Mouse (Mus musculus): ENCODE measurements at regions not wholly inside any gene's neighbourhood (a gene's known extent, or its start where the extent isn't known, plus 50 kb on each side); places are given as distances from the start of the nearest gene placed in this dataset.

DNA sequence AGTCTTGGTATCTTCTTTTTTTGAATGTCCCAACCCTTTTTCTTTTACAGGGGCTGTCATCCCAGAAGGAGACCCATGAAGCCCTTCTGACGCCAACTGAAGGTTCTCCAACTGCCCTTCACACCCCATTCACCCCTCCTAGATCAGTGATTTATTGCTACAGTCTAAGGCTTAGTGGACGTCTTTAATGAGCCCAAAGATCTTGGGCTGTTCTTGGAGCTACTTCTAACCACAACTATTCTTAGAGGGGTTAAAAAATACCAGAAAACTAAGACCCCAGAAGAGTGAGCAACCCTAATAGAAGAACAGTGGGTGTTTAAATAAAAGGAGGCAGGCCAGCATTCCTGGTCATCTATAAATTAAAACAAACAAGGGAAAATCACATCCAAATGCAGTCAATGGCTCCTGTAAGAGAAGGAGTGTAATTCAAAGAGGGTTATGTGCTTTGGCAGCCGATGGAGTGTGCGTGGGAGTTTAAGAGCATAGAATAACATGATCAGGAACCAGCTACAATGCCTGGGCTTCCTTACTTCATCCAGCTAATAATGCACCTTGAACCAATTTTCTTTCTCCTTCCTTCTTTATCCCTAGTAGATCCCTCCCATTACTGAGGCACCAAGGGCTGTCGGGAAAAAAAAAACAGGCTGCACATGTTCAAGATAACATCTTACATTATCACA is 113.3 kb downstream of the Qpct start:
- no peak for DNase-seq (ENCODE audit: low spot score in 2 of 2)

- DNase-seq (ENCODE audit: low spot score in 2 of 2), result no peak
Measured at GRCm38 (mm10) chr17:79163983-79164382, 112.3 kb downstream of the Qpct start.

DNA sequence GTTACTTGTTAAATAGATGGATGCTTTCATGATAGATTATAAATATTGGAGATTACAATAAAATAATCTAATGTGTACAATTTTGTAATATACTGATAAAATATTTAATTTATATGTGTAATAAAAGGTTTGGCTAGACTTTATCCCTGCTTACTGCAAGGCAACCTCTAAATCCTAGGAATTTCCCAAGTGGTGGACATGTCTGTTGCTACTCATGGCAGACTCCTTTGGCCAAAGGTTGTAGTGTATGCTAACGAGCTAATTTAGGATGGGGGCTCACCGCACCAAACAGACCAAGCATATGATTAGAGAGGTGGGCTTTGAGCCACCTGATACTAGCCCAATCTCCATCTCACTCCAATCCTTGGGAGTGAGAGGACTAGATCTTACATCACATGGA is 102.4 kb downstream of the Qpct start:
- DNase-seq (ENCODE audit: low spot score in 2 of 2), result no peak

- no peak for DNase-seq (ENCODE audit: low spot score in 2 of 2)
Measured at GRCm38 (mm10) chr17:79152823-79153222, 101.1 kb downstream of the Qpct start.

GRCm38 (mm10) chr17:79147883-79148282 is 96.2 kb downstream of the Qpct start:
- DNase-seq (ENCODE audit: low spot score in 2 of 2), result no peak

- no peak for DNase-seq (ENCODE audit: low spot score in 2 of 2)
Measured at GRCm38 (mm10) chr17:79144913-79145625, 93.4 kb downstream of the Qpct start.

DNA sequence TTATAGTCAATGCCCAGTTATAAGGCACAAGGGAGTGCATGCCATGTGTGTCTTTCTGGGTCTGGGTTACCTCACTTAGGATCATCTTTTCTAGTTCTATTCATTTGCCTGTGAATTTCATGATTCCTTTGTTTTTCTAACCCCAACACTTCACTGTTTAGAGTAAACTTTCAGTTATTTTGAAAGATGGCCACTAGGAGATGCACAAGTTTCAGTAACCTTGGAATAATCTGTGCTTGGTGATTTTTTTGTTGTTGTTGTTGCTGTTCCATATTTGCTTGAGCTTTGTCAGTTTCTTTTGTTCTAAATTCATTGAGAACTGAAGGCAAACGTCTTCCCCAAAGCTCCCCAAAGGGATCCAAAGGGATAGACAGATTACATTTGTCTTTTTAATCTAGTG is 91.3 kb downstream of the Qpct start:
- DNase-seq (ENCODE audit: low spot score in 2 of 2), result no peak
